Mouse (Mus musculus) pancreas, adult 10 weeks (tissue): Measurements from ENCODE around the gene Lefty2. TPM values are rescaled to one million over a fixed set of nuclear protein-coding genes. Genes with fewer than 3 reads are reported as not detected.

Experiments
- polyA plus RNA-seq: library from polyadenylated mRNA; stranded (reverse); fragments of 350-450 nt; fragmentation: Illumina TruSeq; extraction: RNeasy Lipid Tissue Mini Kit (QIAGEN cat#74804); gene quantifications from one replicate; pipeline ENCODE4 v1.2.3, GENCODE M21; 2015; ENCODE audit warnings: low read depth, low replicate concordance; ENCODE audit not compliant: insufficient read depth

Lefty2 gene
- polyA plus RNA-seq = not detected

GRCm38 (mm10) chr1:180892808-180893207 is at the start of gene Lefty2:
Lefty2 (plus strand) TSS chr1:180893108.

DNA sequence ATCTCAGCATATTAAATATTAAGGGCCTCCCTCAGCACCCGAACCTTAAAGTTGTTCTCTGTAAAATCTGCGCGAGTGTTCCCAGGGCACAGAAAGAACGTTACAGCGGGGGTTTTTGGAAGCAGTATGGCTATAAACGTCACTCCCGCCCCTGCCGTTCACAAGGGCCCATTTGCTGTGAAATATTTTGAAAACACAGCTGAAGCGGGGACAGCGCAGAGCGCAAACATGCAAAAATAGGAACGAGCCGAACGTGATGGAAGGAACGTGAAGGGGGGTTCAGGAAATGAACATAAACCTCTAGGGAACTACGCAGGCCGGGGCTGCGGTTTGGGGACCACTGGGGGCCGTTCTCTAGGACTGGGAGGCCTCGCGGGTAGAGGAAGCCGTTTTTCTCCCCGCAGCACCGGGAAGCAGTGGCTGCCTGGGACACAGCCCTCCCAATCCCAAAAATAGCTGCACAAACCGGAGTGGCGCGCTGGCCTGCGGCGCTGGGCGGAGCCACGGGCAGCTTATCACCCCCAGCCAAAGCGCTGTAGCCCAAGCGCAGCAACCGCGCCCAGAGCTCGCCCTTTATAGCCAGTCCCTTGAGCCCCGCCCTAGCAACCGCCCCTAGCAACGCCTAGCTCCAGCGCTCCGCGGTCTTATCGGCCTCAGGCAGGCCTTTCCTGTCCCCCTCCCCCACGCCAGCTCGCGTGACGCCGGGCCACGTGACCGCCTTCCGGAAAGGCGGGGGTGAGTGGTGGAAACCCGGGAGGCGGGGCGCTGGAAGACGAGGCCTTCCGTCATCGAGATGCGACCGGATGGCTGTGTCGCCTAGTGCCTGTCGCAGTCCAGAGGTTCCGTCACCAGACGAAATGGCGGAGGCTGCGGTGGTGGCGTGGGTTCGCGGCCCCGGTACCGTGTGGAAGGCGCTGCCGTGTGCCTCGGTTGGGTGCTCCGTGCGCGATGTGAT is 42.3 kb upstream of the Lefty2 start, which contains the start of gene Sde2:
Gene Sde2 (plus strand): TSS at position 812 of the 955 bp plus-strand sequence.

DNA sequence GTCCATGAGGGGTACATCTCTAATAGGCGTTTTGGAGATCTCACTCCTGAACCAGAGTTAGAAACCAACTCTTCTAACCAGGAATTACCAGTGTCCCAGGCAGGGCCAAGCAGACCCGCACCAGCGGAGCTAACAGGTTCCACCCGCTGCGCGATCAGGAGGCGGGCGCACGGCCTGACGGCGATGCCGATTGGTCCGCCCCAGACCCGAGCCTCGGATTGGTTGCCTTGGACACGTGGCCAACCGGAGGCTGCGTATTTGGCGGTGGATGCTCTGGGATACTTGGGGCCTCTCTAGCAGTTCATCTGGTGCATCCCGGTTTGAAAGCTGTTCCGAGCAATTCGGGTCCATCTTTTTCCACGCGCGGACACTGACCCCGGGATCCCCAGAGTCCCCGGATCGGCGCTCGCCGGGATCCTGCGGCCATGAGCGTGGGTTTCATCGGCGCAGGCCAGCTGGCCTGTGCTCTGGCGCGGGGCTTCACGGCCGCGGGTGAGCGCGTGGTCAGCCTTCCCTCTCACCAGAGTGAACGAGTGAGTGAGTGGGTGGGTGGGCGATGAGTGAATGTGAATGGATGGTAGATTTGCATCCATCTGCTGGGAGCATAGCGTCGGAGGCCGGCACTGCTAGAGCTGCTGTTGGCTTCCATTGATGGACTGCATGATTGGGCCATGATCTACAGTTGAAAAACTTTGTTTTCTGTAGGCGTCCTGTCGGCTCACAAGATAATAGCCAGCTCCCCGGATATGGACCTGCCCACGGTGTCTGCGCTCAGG is 11.3 kb downstream of the Lefty2 start, which contains the start of gene Pycr2:
Gene Pycr2 (plus strand): TSS at position 255 of the 776 bp plus-strand sequence.

GRCm38 (mm10) chr1:180934467-180935419 is 41.8 kb downstream of the Lefty2 start, which contains the start of gene Lefty1:
Lefty1 (plus strand) TSS chr1:180935022.

GRCm38 (mm10) chr1:180942166-180943031 is 49.5 kb downstream of the Lefty2 start, which contains the start of gene Tmem63a:
Tmem63a (plus strand) TSS chr1:180942344.

Other genes starting within 250 kb of the Lefty2 start
- not detected for gene Mixl1, start 196.1 kb upstream of the Lefty2 start, polyA plus RNA-seq
- 8.7 TPM for gene Acbd3, start 167.1 kb upstream of the Lefty2 start, polyA plus RNA-seq
- 105 TPM for gene H3f3a, start 79.2 kb upstream of the Lefty2 start, polyA plus RNA-seq
- gene Sde2, start 42.0 kb upstream of the Lefty2 start, polyA plus RNA-seq = 2.9 TPM
- gene Pycr2, start 11.2 kb downstream of the Lefty2 start, polyA plus RNA-seq = 26.7 TPM
- 1.2 TPM for gene Lefty1, start 41.9 kb downstream of the Lefty2 start, polyA plus RNA-seq
- 25.8 TPM for gene Tmem63a, start 49.2 kb downstream of the Lefty2 start, polyA plus RNA-seq
- gene Ephx1, start 127.8 kb downstream of the Lefty2 start, polyA plus RNA-seq = 29.9 TPM
- not detected for gene 9130409I23Rik, start 158.1 kb downstream of the Lefty2 start, polyA plus RNA-seq